Mouse (Mus musculus) cerebral cortex, adult 2 months (tissue): Measurements from ENCODE around the gene Ngp.

Source experiments
- WGBS: fragments of 180-500 bp; shearing (Covaris S2); methylation state at CpG from one replicate; pipeline ENCODE4 v1.1.7; 2018; 5-methylcytosine and 5-hydroxymethylcytosine counted together

Ngp gene

GRCm38 (mm10) chr9:110433045-110433444 is 13.5 kb downstream of the Ngp start:
- 99% methylated on average over 2 of the region's 2 CpGs for WGBS

DNA sequence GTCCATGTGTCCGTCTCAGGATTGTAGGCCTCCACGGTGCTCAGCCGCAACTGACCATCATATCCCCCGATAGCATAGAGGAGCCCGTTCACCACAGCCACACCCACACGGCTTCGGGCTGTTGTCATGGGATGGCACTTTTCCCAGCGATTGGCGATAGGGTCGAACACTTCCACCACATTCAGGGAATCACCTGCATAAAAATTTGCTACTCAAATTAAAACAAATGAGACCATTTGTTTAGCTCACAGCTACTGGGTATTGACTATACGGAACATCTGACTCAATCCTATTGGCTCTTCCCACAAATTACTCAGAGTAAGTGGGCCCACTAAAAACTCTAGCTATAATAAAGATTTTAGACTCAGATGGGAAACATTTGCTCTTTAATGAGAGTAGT is 16.5 kb downstream of the Ngp start:
- 91% methylated on average over 11 of the region's 11 CpGs for WGBS

GRCm38 (mm10) chr9:110440049-110440448 is 20.5 kb downstream of the Ngp start:
- 45% methylated on average over 5 of the region's 5 CpGs for WGBS

DNA sequence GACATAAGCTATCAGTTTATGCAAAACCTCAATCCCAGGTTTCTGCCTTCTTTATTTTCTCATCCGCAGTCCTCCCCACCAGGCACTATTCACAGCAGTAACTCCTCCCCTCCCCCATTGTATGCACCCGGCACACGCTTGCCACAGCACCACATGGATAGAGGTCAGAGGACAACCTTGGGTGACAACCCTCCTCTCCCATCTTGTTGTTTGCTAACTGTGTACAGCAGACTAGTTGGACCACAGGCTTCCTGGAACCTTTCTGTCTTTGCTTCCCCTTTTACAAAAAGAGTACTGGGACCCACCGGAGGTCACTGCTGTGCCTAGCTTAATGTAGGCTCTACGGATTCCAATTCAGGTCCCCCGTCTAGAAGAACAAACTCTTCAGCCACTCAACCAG is 21.0 kb downstream of the Ngp start:
- 88% methylated on average over 6 of the region's 6 CpGs for WGBS

DNA sequence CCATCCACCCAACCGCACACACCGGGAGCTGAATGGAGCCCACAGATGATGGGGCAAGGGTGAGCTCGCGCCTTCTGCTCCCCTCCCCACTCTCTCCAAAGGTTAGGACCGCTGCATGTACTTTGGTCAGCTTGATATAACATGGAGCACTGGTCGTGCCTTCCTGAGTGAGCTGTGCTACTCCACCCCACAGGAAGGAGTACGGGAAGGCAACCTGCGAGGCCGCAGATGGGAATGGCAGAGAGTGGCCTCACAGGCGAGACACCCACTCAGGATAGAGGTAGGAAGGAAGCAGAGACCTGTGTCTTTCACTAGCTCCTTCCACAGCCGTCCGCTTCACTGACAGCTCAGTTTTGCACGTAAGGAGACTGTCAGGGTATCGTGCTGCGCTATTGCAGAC is 28.8 kb downstream of the Ngp start:
- WGBS = 80% methylated on average over 15 of the region's 15 CpGs

DNA sequence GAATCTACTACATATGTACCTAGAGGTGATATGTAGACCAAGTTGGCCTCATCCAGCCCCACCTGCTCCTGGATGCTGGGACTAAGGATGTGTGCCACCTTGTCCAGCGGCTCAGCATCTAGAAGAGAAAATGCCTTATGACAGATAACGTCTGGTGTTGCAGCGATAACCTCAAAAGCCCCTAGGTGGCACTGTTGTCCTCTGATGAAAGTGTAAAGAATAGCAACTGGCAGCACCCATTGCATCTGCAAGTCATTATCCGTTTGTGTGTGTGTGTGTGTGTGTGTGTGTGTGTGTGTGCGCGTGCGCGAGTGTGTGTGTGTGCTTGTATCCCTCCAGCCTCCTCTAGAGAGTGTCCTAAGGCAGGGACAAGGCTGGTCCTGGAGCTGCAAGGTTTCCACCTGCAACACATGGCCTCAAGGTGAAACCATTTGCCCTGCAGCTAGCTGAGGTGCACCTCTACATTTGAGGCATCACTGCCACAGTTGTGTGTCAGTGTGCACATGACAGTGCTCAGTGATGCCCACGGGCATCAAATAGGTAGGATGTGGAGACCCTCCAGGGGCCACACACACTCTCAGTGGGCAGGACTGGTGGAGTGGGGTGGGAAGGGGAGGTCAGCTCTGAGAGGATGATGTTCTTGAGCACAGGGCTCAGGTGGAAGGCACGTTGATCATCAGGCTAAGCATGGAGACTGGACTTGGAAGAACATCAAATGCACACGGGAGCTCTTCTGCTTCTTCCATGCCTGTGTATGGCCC is 29.5 kb downstream of the Ngp start:
- WGBS = 20% methylated on average over 11 of the region's 11 CpGs

DNA sequence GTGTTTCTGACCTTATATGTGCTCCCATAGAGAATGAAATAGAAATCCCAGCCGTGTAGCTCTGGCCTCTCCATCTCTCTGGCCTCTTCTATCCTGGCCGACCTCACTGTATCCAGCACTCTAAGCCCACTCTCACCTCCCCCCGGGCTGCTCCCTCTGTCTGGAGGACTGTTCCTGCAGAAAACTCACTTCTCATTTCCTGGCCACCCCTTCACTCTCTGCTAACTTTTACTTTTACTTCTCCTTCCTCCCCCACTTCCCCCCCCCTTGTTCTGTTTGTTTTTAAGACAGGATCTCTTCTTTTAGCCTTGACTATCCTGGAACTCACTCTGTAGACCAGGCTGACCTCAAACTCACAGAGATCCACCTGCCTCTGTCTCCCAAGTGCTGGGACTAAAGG is 33.0 kb downstream of the Ngp start:
- WGBS = 83% methylated on average over 3 of the region's 3 CpGs

GRCm38 (mm10) chr9:110457926-110458325 is 38.4 kb downstream of the Ngp start:
- 82% methylated on average over 3 of the region's 3 CpGs for WGBS

- 70% methylated on average over 2 of the region's 2 CpGs for WGBS
These were observed 39.7 kb downstream of the Ngp start for GRCm38 (mm10) chr9:110459145-110459727.

DNA sequence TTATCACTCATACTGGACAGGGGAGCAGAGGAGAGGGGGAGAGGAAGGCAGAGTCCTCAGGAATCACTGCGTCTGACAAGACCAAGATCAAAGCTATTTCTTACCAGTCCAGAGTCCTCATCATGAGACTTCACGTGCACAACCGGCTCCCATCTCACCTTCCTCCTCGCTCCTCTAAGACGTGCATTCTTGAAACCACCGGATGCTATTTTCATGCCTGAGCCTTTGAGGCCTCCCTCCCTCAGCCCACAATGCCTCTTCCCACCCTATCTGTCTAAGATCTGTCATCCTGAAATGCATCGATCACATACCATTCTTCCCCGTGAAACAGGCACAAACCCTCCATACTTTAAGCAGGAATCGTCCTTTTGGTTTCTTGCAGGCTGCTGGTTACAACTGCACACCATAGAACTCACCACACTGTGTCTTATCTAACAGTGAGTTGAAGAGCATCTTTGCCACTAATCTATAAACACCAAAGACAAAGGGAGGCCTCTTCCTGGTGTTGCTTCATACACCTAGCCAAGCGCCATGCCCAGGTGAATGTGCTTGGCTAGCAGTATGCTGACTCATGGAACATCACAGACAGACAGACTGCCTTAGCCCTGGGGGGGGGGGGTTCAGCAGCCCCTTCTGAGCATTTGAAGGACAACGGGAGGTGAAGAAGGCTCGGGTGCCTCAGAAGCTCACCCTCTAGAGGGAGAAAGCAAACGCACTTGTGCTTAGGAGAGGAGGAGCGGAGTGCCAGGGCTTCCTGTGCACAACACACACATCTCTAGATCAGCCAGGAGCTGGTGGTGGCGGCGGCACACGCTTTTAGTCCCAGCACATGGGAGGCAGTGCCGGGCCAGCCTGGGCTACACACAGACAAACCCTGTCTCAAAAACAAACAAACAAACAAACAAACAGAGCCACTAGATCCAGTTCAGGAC is 41.6 kb downstream of the Ngp start:
- 75% methylated on average over 18 of the region's 18 CpGs for WGBS

DNA sequence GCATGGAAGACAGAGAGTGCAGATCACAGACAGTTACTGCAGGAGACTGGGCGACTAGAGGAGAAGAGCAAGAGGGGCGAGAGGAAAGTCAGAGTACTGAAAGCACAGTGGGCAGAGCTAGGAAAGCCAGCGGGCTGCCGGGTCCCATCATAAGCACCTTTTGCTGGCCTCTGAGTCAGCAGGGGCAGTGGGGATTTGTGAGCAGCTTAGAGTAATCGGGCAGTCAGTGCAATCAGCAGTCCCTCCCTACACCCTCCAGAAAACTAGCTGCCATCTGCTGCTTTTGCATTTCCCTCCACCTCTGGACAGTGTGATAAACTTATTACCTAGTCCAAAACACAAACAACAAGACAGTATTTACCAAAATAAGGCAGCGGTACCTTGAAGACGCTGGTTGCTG is 42.8 kb downstream of the Ngp start:
- 83% methylated on average over 7 of the region's 7 CpGs for WGBS

- WGBS = 64% methylated on average over 6 of the region's 6 CpGs
These were observed 44.5 kb downstream of the Ngp start for GRCm38 (mm10) chr9:110463983-110464591.

DNA sequence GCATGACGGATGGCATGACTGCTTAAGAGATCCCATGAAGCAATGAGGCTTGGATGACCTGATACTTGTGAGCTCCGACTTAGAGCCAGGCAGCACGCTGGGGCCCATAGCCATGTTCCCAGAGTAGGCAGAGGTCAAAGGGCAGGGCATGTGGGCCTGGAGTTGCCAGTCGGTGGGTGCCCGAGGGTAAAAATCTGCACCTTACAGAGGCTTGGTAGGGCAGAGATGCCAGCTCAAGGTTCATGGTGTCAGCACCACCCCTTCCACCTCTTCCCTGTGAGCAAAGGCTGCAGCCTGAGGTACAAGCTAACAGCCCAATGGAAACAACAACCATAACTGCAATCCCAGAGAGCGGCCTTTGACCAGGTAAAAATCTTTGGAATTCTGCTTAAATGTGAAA is 45.8 kb downstream of the Ngp start:
- 96% methylated on average over 6 of the region's 6 CpGs for WGBS

GRCm38 (mm10) chr9:110466179-110466578 is 46.6 kb downstream of the Ngp start:
- WGBS = 80% methylated on average over 3 of the region's 3 CpGs
